Mouse (Mus musculus): ENCODE results near the gene Pdlim4. TPM values are rescaled to one million over a fixed set of nuclear protein-coding genes. Genes with fewer than 3 reads are reported as not detected.

Pdlim4 gene
- polyA plus RNA-seq, 1 experiment from 2014 or later: 13.2 TPM

GRCm38 (mm10) chr11:54101701-54102100, 32.9 kb upstream of the Pdlim4 start:
- Histone ChIP-seq H3K9me3 (ENCODE audit: control insufficient read depth, low read length) (no peaks in the 10 kb centered on the region), H3K4me2 (peak overlapping the region; percentile 99), H3K36me3 (ENCODE audit: control insufficient read depth, insufficient read depth, low read length) (no peaks in the 10 kb centered on the region), H3K4me1 (replicated peaks; ENCODE audit: control insufficient read depth, insufficient read depth, low read length) (peaks cover 15% of the 10 kb centered on the region), H3K27ac (ENCODE audit: low read depth, low read length) (no peak overlapping the region), H3K4me3 (ENCODE audit: low read depth, low read length) (peak overlapping the region; percentile 68), H3K9ac (ENCODE audit: low read depth, low read length) (no peak overlapping the region), H3K27me3 (replicated peaks; ENCODE audit: control insufficient read depth, insufficient read depth, low read length) (peaks cover 23% of the 10 kb centered on the region)
- DNase-seq (ENCODE audit: low spot score) (no peak), ATAC-seq (replicated peaks; ENCODE audit: low FRiP score) (no peak)
- WGBS: 70% methylated on average over 9 of the region's 9 CpGs

- H3K4me3 ChIP-seq (ENCODE audit: low read depth, low read length): peak overlapping the region; percentile 68
- ATAC-seq (replicated peaks; ENCODE audit: low FRiP score) (peak; percentile 74), DNase-seq (ENCODE audit: low spot score) (peak; percentile 70)
- no peaks in the 10 kb centered on the region for H3K9me3 ChIP-seq (ENCODE audit: control insufficient read depth, low read length)
- peak overlapping the region; percentile 99 for H3K4me2 ChIP-seq
- H3K27me3 ChIP-seq (replicated peaks; ENCODE audit: control insufficient read depth, insufficient read depth, low read length): peaks cover 23% of the 10 kb centered on the region
- no peak overlapping the region for H3K27ac ChIP-seq (ENCODE audit: low read depth, low read length)
- H3K36me3 ChIP-seq (ENCODE audit: control insufficient read depth, insufficient read depth, low read length): no peaks in the 10 kb centered on the region
- WGBS: under 1% methylated on average over 73 of the region's 83 CpGs
- peaks cover 15% of the 10 kb centered on the region for H3K4me1 ChIP-seq (replicated peaks; ENCODE audit: control insufficient read depth, insufficient read depth, low read length)
- peak overlapping the region; percentile 56 for H3K9ac ChIP-seq (ENCODE audit: low read depth, low read length)
Observed at GRCm38 (mm10) chr11:54100692-54101591, 32.1 kb upstream of the Pdlim4 start.

GRCm38 (mm10) chr11:54100045-54100691, 31.4 kb upstream of the Pdlim4 start, which contains the start of gene P4ha2:
Gene P4ha2 (plus strand): TSS chr11:54100095.
- WGBS: 48% methylated on average over 10 of the region's 10 CpGs

GRCm38 (mm10) chr11:54093000-54093399, 24.2 kb upstream of the Pdlim4 start:
- H3K4me3 ChIP-seq (ENCODE audit: low read depth, low read length): no peak overlapping the region
- DNase-seq (ENCODE audit: low spot score) (no peak), ATAC-seq (replicated peaks; ENCODE audit: low FRiP score) (no peak)
- H3K36me3 ChIP-seq (ENCODE audit: control insufficient read depth, insufficient read depth, low read length): no peaks in the 10 kb centered on the region
- H3K4me2 ChIP-seq: no peak overlapping the region
- H3K9ac ChIP-seq (ENCODE audit: low read depth, low read length): no peak overlapping the region
- peaks cover 4% of the 10 kb centered on the region; the same call in 1 of the 2 replicates for H3K4me1 ChIP-seq (replicated peaks; ENCODE audit: control insufficient read depth, insufficient read depth, low read length)
- H3K9me3 ChIP-seq (ENCODE audit: control insufficient read depth, low read length): no peaks in the 10 kb centered on the region
- WGBS: 3% methylated on average over 3 of the region's 3 CpGs
- no peak overlapping the region for H3K27ac ChIP-seq (ENCODE audit: low read depth, low read length)
- no peaks in the 10 kb centered on the region for H3K27me3 ChIP-seq (replicated peaks; ENCODE audit: control insufficient read depth, insufficient read depth, low read length)

More at GRCm38 (mm10) chr11:54100045-54100691, 31.4 kb upstream of the Pdlim4 start, which contains the start of gene P4ha2:
- Histone ChIP-seq H3K27me3 (replicated peaks; ENCODE audit: control insufficient read depth, insufficient read depth, low read length) (peaks cover 23% of the 10 kb centered on the region), H3K4me1 (replicated peaks; ENCODE audit: control insufficient read depth, insufficient read depth, low read length) (peaks cover 15% of the 10 kb centered on the region), H3K4me3 (ENCODE audit: low read depth, low read length) (peak within 1 kb of the TSS; percentile 68), H3K9ac (ENCODE audit: low read depth, low read length) (peak within 1 kb of the TSS; percentile 56), H3K4me2 (peak within 1 kb of the TSS; percentile 99), H3K9me3 (ENCODE audit: control insufficient read depth, low read length) (no peaks in the 10 kb centered on the region), H3K27ac (ENCODE audit: low read depth, low read length) (no peak within 1 kb of the TSS), H3K36me3 (ENCODE audit: control insufficient read depth, insufficient read depth, low read length) (no peaks in the 10 kb centered on the region)
- no peak for DNase-seq (ENCODE audit: low spot score)
- ATAC-seq (replicated peaks; ENCODE audit: low FRiP score): 0 out of 2 replicates have a peak, but pooled peaks have one; percentile 31

- H3K9ac ChIP-seq (ENCODE audit: low read depth, low read length): no peak overlapping the region
- no peaks in the 10 kb centered on the region for H3K36me3 ChIP-seq (ENCODE audit: control insufficient read depth, insufficient read depth, low read length)
- 33% methylated on average over 7 of the region's 7 CpGs for WGBS
- ATAC-seq (replicated peaks; ENCODE audit: low FRiP score) (no peak), DNase-seq (ENCODE audit: low spot score) (no peak)
- no peaks in the 10 kb centered on the region for H3K27me3 ChIP-seq (replicated peaks; ENCODE audit: control insufficient read depth, insufficient read depth, low read length)
- no peaks in the 10 kb centered on the region for H3K9me3 ChIP-seq (ENCODE audit: control insufficient read depth, low read length)
- peaks cover 4% of the 10 kb centered on the region; the same call in 1 of the 2 replicates for H3K4me1 ChIP-seq (replicated peaks; ENCODE audit: control insufficient read depth, insufficient read depth, low read length)
- no peak overlapping the region for H3K27ac ChIP-seq (ENCODE audit: low read depth, low read length)
- no peak overlapping the region for H3K4me2 ChIP-seq
- H3K4me3 ChIP-seq (ENCODE audit: low read depth, low read length): no peak overlapping the region
Observed at GRCm38 (mm10) chr11:54092188-54092587, 23.4 kb upstream of the Pdlim4 start.

- H3K4me2 ChIP-seq: no peak overlapping the region
- no peak overlapping the region for H3K27ac ChIP-seq (ENCODE audit: low read depth, low read length)
Observed at GRCm38 (mm10) chr11:54091726-54092125, 22.9 kb upstream of the Pdlim4 start.

GRCm38 (mm10) chr11:54090091-54090879, 21.5 kb upstream of the Pdlim4 start:
- no peak overlapping the region for H3K4me3 ChIP-seq (ENCODE audit: low read depth, low read length)
- ATAC-seq (replicated peaks; ENCODE audit: low FRiP score) (no peak), DNase-seq (ENCODE audit: low spot score) (no peak)
- H3K4me2 ChIP-seq: no peak overlapping the region
- no peaks in the 10 kb centered on the region for H3K36me3 ChIP-seq (ENCODE audit: control insufficient read depth, insufficient read depth, low read length)
- no peak overlapping the region for H3K9ac ChIP-seq (ENCODE audit: low read depth, low read length)
- H3K27ac ChIP-seq (ENCODE audit: low read depth, low read length): no peak overlapping the region
- no peaks in the 10 kb centered on the region for H3K9me3 ChIP-seq (ENCODE audit: control insufficient read depth, low read length)
- no peaks in the 10 kb centered on the region for H3K27me3 ChIP-seq (replicated peaks; ENCODE audit: control insufficient read depth, insufficient read depth, low read length)
- 75% methylated on average over 1 of the region's 1 CpGs for WGBS
- H3K4me1 ChIP-seq (replicated peaks; ENCODE audit: control insufficient read depth, insufficient read depth, low read length): peaks cover 4% of the 10 kb centered on the region; the same call in 1 of the 2 replicates

More at GRCm38 (mm10) chr11:54091726-54092125, 22.9 kb upstream of the Pdlim4 start:
- H3K36me3 ChIP-seq (ENCODE audit: control insufficient read depth, insufficient read depth, low read length): no peaks in the 10 kb centered on the region
- DNase-seq (ENCODE audit: low spot score) (no peak), ATAC-seq (replicated peaks; ENCODE audit: low FRiP score) (no peak)
- H3K9ac ChIP-seq (ENCODE audit: low read depth, low read length): no peak overlapping the region
- H3K4me3 ChIP-seq (ENCODE audit: low read depth, low read length): no peak overlapping the region
- H3K9me3 ChIP-seq (ENCODE audit: control insufficient read depth, low read length): no peaks in the 10 kb centered on the region
- WGBS: 46% methylated on average over 8 of the region's 8 CpGs
- no peaks in the 10 kb centered on the region for H3K27me3 ChIP-seq (replicated peaks; ENCODE audit: control insufficient read depth, insufficient read depth, low read length)
- H3K4me1 ChIP-seq (replicated peaks; ENCODE audit: control insufficient read depth, insufficient read depth, low read length): peaks cover 4% of the 10 kb centered on the region; the same call in 1 of the 2 replicates

- no peak for DNase-seq (ENCODE audit: low spot score)
- Histone ChIP-seq H3K4me1 (replicated peaks; ENCODE audit: control insufficient read depth, insufficient read depth, low read length) (peaks cover 4% of the 10 kb centered on the region; the same call in 1 of the 2 replicates), H3K27me3 (replicated peaks; ENCODE audit: control insufficient read depth, insufficient read depth, low read length) (no peaks in the 10 kb centered on the region), H3K27ac (ENCODE audit: low read depth, low read length) (no peak overlapping the region), H3K4me2 (no peak overlapping the region), H3K9ac (ENCODE audit: low read depth, low read length) (no peak overlapping the region), H3K36me3 (ENCODE audit: control insufficient read depth, insufficient read depth, low read length) (no peaks in the 10 kb centered on the region), H3K9me3 (ENCODE audit: control insufficient read depth, low read length) (no peaks in the 10 kb centered on the region), H3K4me3 (ENCODE audit: low read depth, low read length) (no peak overlapping the region)
- no peak for ATAC-seq (replicated peaks; ENCODE audit: low FRiP score)
- 52% methylated on average over 5 of the region's 5 CpGs for WGBS
Observed at GRCm38 (mm10) chr11:54088947-54089317, 20.1 kb upstream of the Pdlim4 start.
